Mouse (Mus musculus): Measurements from ENCODE around the gene Esr1. TPM values are rescaled to one million over a fixed set of nuclear protein-coding genes. Genes with fewer than 3 reads are reported as not detected.
"Not testable (repeated sequence)": the region's sequence is repeated elsewhere in the genome, so short reads cannot be mapped to it uniquely, and the experiment has no call there.

The Esr1 gene
- polyA plus RNA-seq, 1 experiment, result 3.6 TPM

- no peak overlapping the region for H3K27ac ChIP-seq (ENCODE audit: control insufficient read depth, insufficient read depth, low read depth, low read length)
- TF ChIP-seq CTCF (IDR thresholded peaks at IDR 0.05; ENCODE audit: control insufficient read depth, insufficient read depth, insufficient replicate concordance, low read depth, low read length) (no peak), POLR2A (IDR thresholded peaks at IDR 0.05; ENCODE audit: control insufficient read depth, low read depth, low read length) (no peak)
- no peaks in the 10 kb centered on the region; the same call in 1 of the 2 replicates for H3K4me1 ChIP-seq (ENCODE audit: control insufficient read depth, insufficient read depth, low read length)
- H3K4me3 ChIP-seq (ENCODE audit: control insufficient read depth, low read depth, low read length), result no peak overlapping the region
- H3K27me3 ChIP-seq (ENCODE audit: control insufficient read depth, insufficient read depth, low read length), result no peaks in the 10 kb centered on the region
- H3K36me3 ChIP-seq (ENCODE audit: control insufficient read depth, insufficient read depth, low read length), result no peaks in the 10 kb centered on the region
These were observed 17.6 kb upstream of the Esr1 start for GRCm38 (mm10) chr10:4593828-4594227.

GRCm38 (mm10) chr10:4597211-4597610, 14.2 kb upstream of the Esr1 start:
- TF ChIP-seq CTCF (IDR thresholded peaks at IDR 0.05; ENCODE audit: control insufficient read depth, insufficient read depth, insufficient replicate concordance, low read depth, low read length) (no peak), POLR2A (IDR thresholded peaks at IDR 0.05; ENCODE audit: control insufficient read depth, low read depth, low read length) (no peak)
- Histone ChIP-seq H3K27ac (ENCODE audit: control insufficient read depth, insufficient read depth, low read depth, low read length) (no peak overlapping the region), H3K27me3 (ENCODE audit: control insufficient read depth, insufficient read depth, low read length) (no peaks in the 10 kb centered on the region), H3K4me1 (ENCODE audit: control insufficient read depth, insufficient read depth, low read length) (no peaks in the 10 kb centered on the region; the same call in 1 of the 2 replicates), H3K4me3 (ENCODE audit: control insufficient read depth, low read depth, low read length) (no peak overlapping the region), H3K36me3 (ENCODE audit: control insufficient read depth, insufficient read depth, low read length) (no peaks in the 10 kb centered on the region)

- Histone ChIP-seq H3K27me3 (ENCODE audit: control insufficient read depth, insufficient read depth, low read length) (no peaks in the 10 kb centered on the region), H3K36me3 (ENCODE audit: control insufficient read depth, insufficient read depth, low read length) (no peaks in the 10 kb centered on the region), H3K4me1 (ENCODE audit: control insufficient read depth, insufficient read depth, low read length) (no peaks in the 10 kb centered on the region; the same call in 1 of the 2 replicates), H3K27ac (ENCODE audit: control insufficient read depth, insufficient read depth, low read depth, low read length) (no peak overlapping the region), H3K4me3 (ENCODE audit: control insufficient read depth, low read depth, low read length) (no peak overlapping the region; the same call in 1 of the 2 replicates)
- TF ChIP-seq CTCF (IDR thresholded peaks at IDR 0.05; ENCODE audit: control insufficient read depth, insufficient read depth, insufficient replicate concordance, low read depth, low read length), result peak; percentile 69; the same call in 1 of the 2 replicates
- TF ChIP-seq POLR2A (IDR thresholded peaks at IDR 0.05; ENCODE audit: control insufficient read depth, low read depth, low read length), result no peak
These were observed 13.1 kb upstream of the Esr1 start for GRCm38 (mm10) chr10:4598244-4598842.

GRCm38 (mm10) chr10:4598916-4599315, 12.5 kb upstream of the Esr1 start:
- H3K4me1 ChIP-seq (ENCODE audit: control insufficient read depth, insufficient read depth, low read length), result no peaks in the 10 kb centered on the region; the same call in 1 of the 2 replicates
- no peaks in the 10 kb centered on the region for H3K27me3 ChIP-seq (ENCODE audit: control insufficient read depth, insufficient read depth, low read length)
- no peak overlapping the region for H3K27ac ChIP-seq (ENCODE audit: control insufficient read depth, insufficient read depth, low read depth, low read length)
- TF ChIP-seq POLR2A (IDR thresholded peaks at IDR 0.05; ENCODE audit: control insufficient read depth, low read depth, low read length), result no peak
- no peak for TF ChIP-seq CTCF (IDR thresholded peaks at IDR 0.05; ENCODE audit: control insufficient read depth, insufficient read depth, insufficient replicate concordance, low read depth, low read length)
- H3K36me3 ChIP-seq (ENCODE audit: control insufficient read depth, insufficient read depth, low read length), result no peaks in the 10 kb centered on the region
- no peak overlapping the region for H3K4me3 ChIP-seq (ENCODE audit: control insufficient read depth, low read depth, low read length)

- Histone ChIP-seq H3K36me3 (ENCODE audit: control insufficient read depth, insufficient read depth, low read length) (no peaks in the 10 kb centered on the region), H3K27ac (ENCODE audit: control insufficient read depth, insufficient read depth, low read depth, low read length) (no peak overlapping the region), H3K4me3 (ENCODE audit: control insufficient read depth, low read depth, low read length) (no peak overlapping the region), H3K4me1 (ENCODE audit: control insufficient read depth, insufficient read depth, low read length) (no peaks in the 10 kb centered on the region; the same call in 1 of the 2 replicates), H3K27me3 (ENCODE audit: control insufficient read depth, insufficient read depth, low read length) (no peaks in the 10 kb centered on the region)
- TF ChIP-seq CTCF (IDR thresholded peaks at IDR 0.05; ENCODE audit: control insufficient read depth, insufficient read depth, insufficient replicate concordance, low read depth, low read length), result no peak
- TF ChIP-seq POLR2A (IDR thresholded peaks at IDR 0.05; ENCODE audit: control insufficient read depth, low read depth, low read length), result no peak
These were observed 11.8 kb upstream of the Esr1 start for GRCm38 (mm10) chr10:4599591-4599990.

GRCm38 (mm10) chr10:4600796-4601474, 10.5 kb upstream of the Esr1 start:
- no peak overlapping the region for H3K27ac ChIP-seq (ENCODE audit: control insufficient read depth, insufficient read depth, low read depth, low read length)
- H3K36me3 ChIP-seq (ENCODE audit: control insufficient read depth, insufficient read depth, low read length), result no peaks in the 10 kb centered on the region
- no peak overlapping the region for H3K4me3 ChIP-seq (ENCODE audit: control insufficient read depth, low read depth, low read length)
- TF ChIP-seq CTCF (IDR thresholded peaks at IDR 0.05; ENCODE audit: control insufficient read depth, insufficient read depth, insufficient replicate concordance, low read depth, low read length) (no peak), POLR2A (IDR thresholded peaks at IDR 0.05; ENCODE audit: control insufficient read depth, low read depth, low read length) (no peak)
- no peaks in the 10 kb centered on the region for H3K27me3 ChIP-seq (ENCODE audit: control insufficient read depth, insufficient read depth, low read length)
- no peaks in the 10 kb centered on the region; the same call in 1 of the 2 replicates for H3K4me1 ChIP-seq (ENCODE audit: control insufficient read depth, insufficient read depth, low read length)

- H3K27ac ChIP-seq (ENCODE audit: control insufficient read depth, insufficient read depth, low read depth, low read length); H3K27me3 ChIP-seq (ENCODE audit: control insufficient read depth, insufficient read depth, low read length); H3K36me3 ChIP-seq (ENCODE audit: control insufficient read depth, insufficient read depth, low read length); H3K4me1 ChIP-seq (ENCODE audit: control insufficient read depth, insufficient read depth, low read length); H3K4me3 ChIP-seq (ENCODE audit: control insufficient read depth, low read depth, low read length): not testable (repeated sequence)
These were observed 9.8 kb upstream of the Esr1 start for GRCm38 (mm10) chr10:4601612-4602011.
